Mouse (Mus musculus): ENCODE measurements around the gene Plxna4.

DNA sequence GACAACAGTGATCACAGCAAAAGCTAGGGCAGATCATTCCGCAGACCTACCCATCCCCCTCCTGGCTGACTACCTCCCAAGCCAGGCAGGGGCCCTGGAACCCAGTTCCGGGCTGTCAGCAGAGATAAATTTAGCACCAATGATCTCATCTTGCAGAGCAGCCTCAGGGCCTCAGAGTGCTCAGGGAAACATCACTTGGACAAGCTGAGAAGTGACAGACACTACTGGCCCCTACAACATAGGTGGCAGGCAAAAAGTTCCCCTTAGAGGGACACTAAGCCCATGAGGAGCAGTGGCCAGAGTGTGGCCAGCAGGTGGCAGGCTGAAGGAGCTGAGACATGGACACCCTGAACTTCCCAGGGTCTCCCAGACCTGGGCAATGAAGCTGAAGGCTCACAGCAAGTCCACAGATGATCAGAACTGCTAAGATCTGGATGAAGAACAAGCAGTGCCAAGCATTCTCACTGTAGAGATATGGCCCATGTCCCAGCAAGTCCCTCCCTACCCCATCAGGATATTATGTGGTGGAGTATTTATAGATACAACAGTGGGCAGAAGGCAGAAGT lies 108.7 kb downstream of the Plxna4 start:
- TF ChIP-seq CTCF (conservative IDR thresholded peaks at IDR 0.05 in 1 of 2, IDR thresholded peaks at IDR 0.05 in 1 of 2; ENCODE audit: low read depth in 2 of 2, low read length in 2 of 2) (peak in 1 of 2 experiments; percentile 59; a peak in 2 of 4 replicates), MAX (IDR thresholded peaks at IDR 0.05; ENCODE audit: low read length) (no peak), E2F4 (IDR thresholded peaks at IDR 0.05; ENCODE audit: insufficient replicate concordance, low read depth, low read length) (no peak), MYC (IDR thresholded peaks at IDR 0.05; ENCODE audit: low read depth, low read length) (no peak), POLR2A (IDR thresholded peaks at IDR 0.05; ENCODE audit: low read depth, low read length) (no peak), MEF2A (IDR thresholded peaks at IDR 0.05; ENCODE audit: borderline replicate concordance, low read depth, low read length) (peak; percentile 86), CHD2 (IDR thresholded peaks at IDR 0.05; ENCODE audit: low read length) (peak; percentile 80), ZC3H11A (IDR thresholded peaks at IDR 0.05; ENCODE audit: low read depth, low read length) (no peak), NRF1 (IDR thresholded peaks at IDR 0.05; ENCODE audit: low read depth, low read length) (no peak)
